Mouse (Mus musculus) liver, embryonic 14.5 days (tissue): Measurements from ENCODE around the gene Cggbp1.

ENCODE experiments used
- CTCF ChIP-seq: IDR thresholded peaks from 2 replicates; pipeline ENCODE4 v1.5.1; 2016; ENCODE audit warnings: antibody characterized with exemption, low read depth, control low read depth
- EP300 ChIP-seq: IDR thresholded peaks from 2 replicates; pipeline ENCODE4 v1.6.1; 2016; ENCODE audit warnings: antibody characterized with exemption, low read depth

DNA sequence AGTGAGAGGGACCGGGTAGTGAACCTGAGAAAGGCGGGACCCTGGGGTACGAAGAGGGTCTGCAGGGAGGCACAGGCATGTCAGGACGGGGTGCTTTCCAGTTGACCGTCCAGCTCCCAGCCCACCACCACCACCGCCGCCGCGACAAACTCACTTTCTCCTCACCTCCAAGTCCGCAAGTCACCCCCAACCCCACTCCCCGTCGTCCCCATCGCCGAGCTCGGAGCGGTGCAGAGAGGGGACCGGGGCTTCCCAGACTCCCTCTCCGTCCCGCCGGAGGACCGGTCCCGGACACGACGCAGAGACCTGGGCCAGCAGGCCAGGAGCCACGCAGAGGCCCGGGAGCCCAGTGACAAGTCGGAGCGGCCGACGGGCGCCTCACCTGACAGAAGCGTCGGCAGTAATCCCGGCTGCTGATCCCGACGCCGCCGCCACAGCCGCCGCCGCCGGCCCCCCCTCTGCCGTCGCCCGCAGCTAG is 672 bp upstream of the Cggbp1 start:
- TF ChIP-seq EP300: no peak
- TF ChIP-seq CTCF: no peak
